Mouse (Mus musculus) testis, adult 2 months (tissue): ENCODE data around the gene Trio.

Experiments used
- CTCF ChIP-seq: fragments of 200-500 bp; IDR thresholded peaks from 2 replicates; pipeline ENCODE4 v1.5.1; 2012; ENCODE audit warnings: low read depth, mild to moderate bottlenecking, inconsistent platforms, low read length, moderate library complexity; ENCODE audit not compliant: control insufficient read depth, insufficient read depth, insufficient replicate concordance
- POLR2A ChIP-seq: fragments of 200-500 bp; IDR thresholded peaks from 2 replicates; pipeline ENCODE4 v1.6.1; 2012; ENCODE audit warnings: low read depth, mild to moderate bottlenecking, inconsistent platforms, low read length, moderate library complexity; ENCODE audit not compliant: control insufficient read depth

DNA sequence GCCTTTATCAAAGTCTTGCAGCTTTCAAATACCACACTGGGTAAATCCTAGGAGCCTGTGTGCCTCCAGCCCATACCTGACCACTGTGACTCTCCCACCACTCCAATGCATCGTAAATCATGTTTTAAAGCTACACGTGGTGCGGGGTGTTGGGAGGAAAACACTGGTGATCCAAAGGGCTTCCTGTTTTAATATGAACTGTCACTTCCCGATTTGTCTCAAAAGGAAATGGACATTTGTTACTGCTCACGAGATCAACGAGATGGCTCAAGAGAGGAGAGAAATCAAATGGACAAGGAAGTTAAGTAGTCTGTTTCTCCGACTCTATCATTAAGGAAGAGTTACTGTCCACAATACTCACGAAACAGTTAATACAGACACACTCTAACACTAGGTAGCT, 84.6 kb downstream of the Trio start:
- TF ChIP-seq CTCF (no peak), POLR2A (no peak)
